Mouse (Mus musculus) intestine, embryonic 16.5 days (tissue): ENCODE measurements around the gene Morc3. TPM values are rescaled to one million over a fixed set of nuclear protein-coding genes. Genes with fewer than 3 reads are reported as not detected.

Experiments
- ATAC-seq: fragments of 200-750 bp; cut with Nextera tagmentation; 2 replicates; pipeline ENCODE4 v1.8.0; 2017; ENCODE audit warnings: moderate TSS enrichment, moderate library complexity
- H3K27ac ChIP-seq: fragments of 300-500 bp; sonication (generic); 2 replicates; pipeline ENCODE4 v1.5.1; 2014; ENCODE audit warnings: mild to moderate bottlenecking, low read length
- H3K27me3 ChIP-seq: fragments of 300-500 bp; sonication (generic); replicated peaks from 2 replicates; pipeline ENCODE4 v1.6.1; 2014; ENCODE audit warnings: low read length, control low read depth, mixed read lengths; ENCODE audit not compliant: control insufficient read depth, insufficient read depth
- H3K36me3 ChIP-seq: fragments of 300-500 bp; sonication (generic); 2 replicates; pipeline ENCODE4 v1.6.1; 2014; ENCODE audit warnings: low read length, control low read depth; ENCODE audit not compliant: control insufficient read depth, insufficient read depth
- H3K4me1 ChIP-seq: fragments of 300-500 bp; sonication (generic); 2 replicates; pipeline ENCODE4 v1.6.1; 2014; ENCODE audit warnings: low read length, control low read depth, mixed read lengths; ENCODE audit not compliant: control insufficient read depth, insufficient read depth
- H3K4me2 ChIP-seq: fragments of 300-500 bp; sonication (generic); 2 replicates; pipeline ENCODE4 v1.6.1; 2014; ENCODE audit warnings: low read depth, low read length, control low read depth
- H3K4me3 ChIP-seq: fragments of 300-500 bp; sonication (generic); 2 replicates; pipeline ENCODE4 v1.5.1; 2014; ENCODE audit warnings: mild to moderate bottlenecking, low read length
- H3K9ac ChIP-seq: fragments of 300-500 bp; sonication (generic); 2 replicates; pipeline ENCODE4 v1.6.1; 2014; ENCODE audit warnings: low read depth, low read length
- H3K9me3 ChIP-seq: fragments of 300-500 bp; sonication (generic); 2 replicates; pipeline ENCODE4 v1.6.1; 2016; ENCODE audit warnings: low read length, control low read depth; ENCODE audit not compliant: control insufficient read depth
- WGBS: fragments of 180-500 bp; shearing (Covaris S2); extraction: QIAGEN DNeasy Blood & Tissue Kit; methylation state at CpG from one replicate; pipeline ENCODE4 v1.1.7; 2014; 5-methylcytosine and 5-hydroxymethylcytosine counted together
- polyA plus RNA-seq: library from polyadenylated mRNA; unstranded; fragments of >200 nt; fragmentation: Nextera tagmentation; extraction: Ambion mirVana; gene quantifications from 2 replicates; pipeline ENCODE4 v1.2.1, GENCODE M21; 2015

Morc3 gene
- polyA plus RNA-seq, 1 experiment from 2014 or later = 33.3 TPM

DNA sequence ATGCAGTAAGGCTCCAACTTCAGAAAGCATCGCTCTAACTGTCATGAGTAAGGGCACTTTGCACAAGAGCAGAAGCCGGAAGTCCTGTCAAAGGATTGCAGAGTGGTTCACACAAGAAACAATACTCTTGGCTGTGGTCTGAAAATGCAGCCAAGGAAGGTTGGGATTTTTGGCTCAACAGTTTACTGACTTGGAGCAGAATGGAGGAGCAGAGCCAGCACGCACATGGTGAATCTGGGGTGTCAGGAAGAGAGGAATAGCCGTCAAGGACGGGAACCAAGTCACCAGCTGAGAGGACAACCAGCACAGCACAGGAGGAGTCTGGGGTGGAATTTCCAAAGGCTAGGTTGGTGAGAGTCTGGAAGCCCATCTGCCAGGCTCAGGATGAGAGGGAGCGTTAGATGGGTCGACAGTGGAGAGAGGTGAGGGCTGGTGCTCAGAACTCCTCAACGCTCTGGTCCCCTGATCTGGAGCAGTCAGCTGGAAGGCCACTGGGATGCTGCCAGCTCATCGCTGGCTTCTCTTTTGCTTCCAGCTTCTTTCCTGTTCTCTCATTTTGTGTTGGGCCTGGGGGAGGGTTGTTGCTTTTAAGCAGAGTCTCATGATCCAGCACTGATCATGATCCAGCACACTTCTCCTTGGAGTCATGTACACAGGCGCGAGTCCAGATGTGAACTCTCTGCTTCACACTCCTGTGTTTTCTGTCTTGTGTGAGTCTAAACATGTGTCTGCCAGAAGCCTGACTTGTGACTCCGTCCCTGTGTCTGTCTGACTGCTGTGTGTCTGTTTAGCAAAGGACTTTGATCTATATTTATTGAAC lies 34.7 kb upstream of the Morc3 start:
- Histone ChIP-seq H3K9me3 (no peaks in the 10 kb centered on the region; the same call in 1 of the 2 replicates), H3K4me2 (no peak overlapping the region), H3K9ac (no peak overlapping the region), H3K4me1 (peaks cover 22% of the 10 kb centered on the region), H3K36me3 (no peaks in the 10 kb centered on the region), H3K4me3 (no peak overlapping the region), H3K27me3 (no peaks in the 10 kb centered on the region), H3K27ac (peak overlapping the region; percentile 69)
- 72% methylated on average over 12 of the region's 12 CpGs for WGBS
- peak; percentile 66 for ATAC-seq

DNA sequence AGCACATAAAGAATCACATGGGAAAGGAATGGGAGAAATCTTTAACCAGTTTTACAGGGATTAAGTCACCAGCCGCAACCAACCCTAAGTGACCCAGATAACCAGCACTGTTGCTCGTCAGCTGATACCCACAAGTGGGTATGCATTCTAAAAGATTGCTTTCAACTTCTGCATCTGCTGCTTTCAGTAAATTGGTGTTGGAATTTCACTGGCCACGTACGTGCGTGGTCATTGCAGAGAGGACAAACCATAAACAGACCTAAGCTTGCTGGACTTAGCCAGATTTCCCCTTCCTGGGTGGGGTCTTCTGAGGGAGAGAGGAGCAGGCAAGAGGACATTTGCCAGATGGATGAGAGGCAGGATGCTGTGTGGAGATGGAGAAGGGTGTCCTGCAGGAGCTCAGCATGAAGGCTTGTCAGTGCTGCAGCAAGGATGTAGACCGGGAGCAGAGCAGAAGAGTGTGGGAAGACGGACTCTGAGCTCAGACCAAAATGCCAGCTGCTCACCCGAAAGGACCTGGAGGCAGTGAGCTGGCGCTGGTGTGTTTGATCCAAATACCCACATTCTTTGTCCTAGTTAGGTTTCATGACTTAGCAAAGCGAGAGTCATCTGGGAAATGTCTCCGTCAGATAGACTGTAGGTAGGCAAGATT lies 34.0 kb upstream of the Morc3 start:
- H3K27me3 ChIP-seq = no peaks in the 10 kb centered on the region
- peak; percentile 62 for ATAC-seq
- H3K4me3 ChIP-seq = no peak overlapping the region
- no peaks in the 10 kb centered on the region for H3K36me3 ChIP-seq
- no peaks in the 10 kb centered on the region; the same call in 1 of the 2 replicates for H3K9me3 ChIP-seq
- H3K4me1 ChIP-seq = peaks cover 22% of the 10 kb centered on the region
- peak overlapping the region; percentile 69 for H3K27ac ChIP-seq
- WGBS = 65% methylated on average over 11 of the region's 11 CpGs
- no peak overlapping the region for H3K4me2 ChIP-seq
- no peak overlapping the region; the same call in 1 of the 2 replicates for H3K9ac ChIP-seq

DNA sequence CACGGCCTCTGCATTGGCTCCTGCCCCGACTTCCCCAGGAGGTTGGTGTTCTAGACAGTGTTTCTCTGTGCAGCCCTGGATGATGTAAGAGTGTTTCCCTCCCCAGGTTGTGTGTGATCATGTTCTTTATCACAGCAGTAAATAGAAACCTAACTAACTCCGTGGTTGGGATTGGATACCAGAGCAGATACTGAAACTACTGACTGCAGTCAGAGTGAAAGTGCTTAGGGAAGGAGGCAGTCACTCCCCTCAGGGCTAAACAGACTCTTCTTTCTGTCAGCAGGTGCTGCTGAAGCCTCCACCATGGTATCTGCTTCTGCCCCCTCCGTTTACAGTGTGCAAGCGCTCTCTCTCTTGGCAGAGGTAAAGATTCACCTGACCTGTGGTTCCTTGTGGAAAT lies 33.3 kb upstream of the Morc3 start:
- no peak overlapping the region for H3K4me2 ChIP-seq
- WGBS = 62% methylated on average over 5 of the region's 5 CpGs
- no peaks in the 10 kb centered on the region for H3K36me3 ChIP-seq
- H3K4me1 ChIP-seq = peaks cover 22% of the 10 kb centered on the region
- no peak overlapping the region for H3K9ac ChIP-seq
- no peak overlapping the region for H3K4me3 ChIP-seq
- no peaks in the 10 kb centered on the region for H3K27me3 ChIP-seq
- H3K9me3 ChIP-seq = no peaks in the 10 kb centered on the region; the same call in 1 of the 2 replicates
- no peak overlapping the region for H3K27ac ChIP-seq
- peak; percentile 16; the same call in 1 of the 2 replicates for ATAC-seq

DNA sequence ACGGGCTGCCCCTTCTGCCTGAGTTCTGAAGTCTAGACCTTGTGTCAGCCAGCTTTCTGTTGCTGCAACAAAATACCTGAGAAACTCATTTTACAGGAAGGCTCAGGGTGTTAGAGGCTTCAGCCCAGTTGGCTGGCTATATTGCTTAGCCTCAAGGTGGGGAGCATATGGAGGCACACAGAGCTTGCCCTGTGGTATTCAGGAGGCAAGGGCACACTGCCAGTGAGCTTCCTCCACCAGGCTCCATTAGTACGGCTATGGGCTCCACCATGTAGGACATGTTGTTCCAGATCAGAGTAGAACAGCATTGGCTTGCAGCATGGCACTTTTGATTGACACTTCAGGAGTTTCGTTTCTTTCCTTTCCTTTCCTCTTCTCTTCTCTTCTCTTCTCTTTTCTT lies 32.9 kb upstream of the Morc3 start:
- ATAC-seq = no peak
- no peaks in the 10 kb centered on the region for H3K27me3 ChIP-seq
- H3K4me1 ChIP-seq = peaks cover 22% of the 10 kb centered on the region
- 87% methylated on average over 3 of the region's 3 CpGs for WGBS
- no peak overlapping the region for H3K4me2 ChIP-seq
- no peak overlapping the region for H3K27ac ChIP-seq
- H3K36me3 ChIP-seq = no peaks in the 10 kb centered on the region
- H3K9me3 ChIP-seq = no peaks in the 10 kb centered on the region; the same call in 1 of the 2 replicates
- H3K9ac ChIP-seq = no peak overlapping the region
- H3K4me3 ChIP-seq = no peak overlapping the region

DNA sequence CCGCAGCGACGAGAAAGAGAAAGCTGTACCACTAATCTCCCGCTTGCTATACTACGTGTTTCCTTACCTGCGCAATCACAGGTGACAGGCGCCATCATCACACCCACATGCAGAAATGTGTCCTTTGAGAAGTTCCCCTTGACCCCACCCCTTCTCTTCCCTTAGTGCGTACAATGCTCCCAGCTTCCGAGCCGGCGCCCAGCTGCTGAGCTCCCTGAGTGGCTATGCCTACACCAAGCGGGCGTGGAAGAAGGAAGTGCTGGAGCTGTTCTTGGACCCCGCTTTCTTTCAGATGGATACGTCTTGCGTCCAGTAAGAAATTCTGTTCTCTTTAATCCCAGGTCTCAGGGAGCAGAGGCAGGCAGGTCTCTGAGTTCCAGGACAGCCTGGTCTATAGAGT lies 32.0 kb upstream of the Morc3 start:
- ATAC-seq = no peak
- Histone ChIP-seq H3K9me3 (no peaks in the 10 kb centered on the region; the same call in 1 of the 2 replicates), H3K27ac (no peak overlapping the region), H3K4me2 (no peak overlapping the region), H3K27me3 (no peaks in the 10 kb centered on the region), H3K4me3 (no peak overlapping the region), H3K9ac (no peak overlapping the region), H3K4me1 (peaks cover 22% of the 10 kb centered on the region), H3K36me3 (no peaks in the 10 kb centered on the region)
- WGBS = 94% methylated on average over 16 of the region's 16 CpGs

DNA sequence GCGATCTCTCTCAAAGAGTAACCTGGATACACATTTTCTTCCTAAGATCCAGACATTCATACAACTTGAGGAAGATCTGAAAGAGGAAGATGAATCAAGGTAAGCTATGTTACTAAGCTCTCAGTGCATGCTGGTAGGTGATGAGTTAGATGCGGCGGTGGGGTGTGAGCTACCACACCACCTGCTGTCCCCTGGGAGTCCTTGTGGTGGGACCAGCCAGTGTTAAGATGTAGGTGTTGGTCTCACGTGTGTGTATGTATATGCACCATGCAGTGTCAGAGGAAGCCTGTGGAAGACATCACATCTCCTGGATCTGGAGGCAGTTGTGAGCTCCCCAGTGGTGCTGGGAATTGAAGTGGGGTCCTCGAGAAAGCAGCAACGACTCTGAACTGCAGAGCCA lies 24.8 kb upstream of the Morc3 start:
- WGBS = 91% methylated on average over 6 of the region's 6 CpGs
- H3K4me2 ChIP-seq = no peak overlapping the region
- peaks cover 6% of the 10 kb centered on the region; the same call in 1 of the 2 replicates for H3K9me3 ChIP-seq
- peaks cover 12% of the 10 kb centered on the region; the same call in 1 of the 2 replicates for H3K4me1 ChIP-seq
- no peak overlapping the region for H3K4me3 ChIP-seq
- peaks cover 7% of the 10 kb centered on the region for H3K36me3 ChIP-seq
- no peaks in the 10 kb centered on the region for H3K27me3 ChIP-seq
- ATAC-seq = no peak
- no peak overlapping the region for H3K27ac ChIP-seq
- H3K9ac ChIP-seq = no peak overlapping the region

DNA sequence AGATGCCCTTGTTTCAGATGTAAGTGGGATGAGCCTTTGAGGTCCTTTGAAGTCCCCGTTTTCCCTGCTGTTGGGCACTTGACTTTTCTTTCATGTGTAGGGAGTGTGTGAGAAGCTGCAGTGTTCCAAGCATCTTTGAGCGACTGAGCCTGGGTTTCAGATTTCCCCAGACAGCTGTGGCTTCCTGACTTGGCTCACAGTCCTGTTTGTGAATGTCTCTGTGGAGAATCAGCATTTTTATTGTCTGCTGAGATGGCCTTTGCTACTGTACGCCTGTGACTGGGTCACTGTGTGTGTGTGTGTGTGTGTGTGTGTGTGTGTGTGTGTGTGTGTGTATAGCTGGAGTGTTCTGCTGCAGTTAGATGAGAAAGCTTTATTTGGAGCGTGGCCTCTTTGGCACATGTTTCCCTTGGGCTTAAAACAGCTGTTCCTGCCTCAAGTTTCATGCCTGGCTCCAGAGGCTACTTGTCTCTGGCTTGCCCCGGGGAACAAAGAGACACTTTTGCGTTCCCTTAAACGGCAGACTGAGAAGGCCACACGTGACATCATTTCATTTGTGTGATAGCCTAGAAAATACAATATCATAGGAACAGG lies 23.9 kb upstream of the Morc3 start:
- no peaks in the 10 kb centered on the region for H3K27me3 ChIP-seq
- no peak overlapping the region for H3K4me3 ChIP-seq
- peaks cover 11% of the 10 kb centered on the region for H3K36me3 ChIP-seq
- peaks cover 12% of the 10 kb centered on the region; the same call in 1 of the 2 replicates for H3K4me1 ChIP-seq
- H3K4me2 ChIP-seq = no peak overlapping the region
- peak overlapping the region; percentile 66 for H3K27ac ChIP-seq
- WGBS = 32% methylated on average over 8 of the region's 8 CpGs
- H3K9ac ChIP-seq = no peak overlapping the region
- H3K9me3 ChIP-seq = peaks cover 6% of the 10 kb centered on the region; the same call in 1 of the 2 replicates
- ATAC-seq = peak; percentile 60

DNA sequence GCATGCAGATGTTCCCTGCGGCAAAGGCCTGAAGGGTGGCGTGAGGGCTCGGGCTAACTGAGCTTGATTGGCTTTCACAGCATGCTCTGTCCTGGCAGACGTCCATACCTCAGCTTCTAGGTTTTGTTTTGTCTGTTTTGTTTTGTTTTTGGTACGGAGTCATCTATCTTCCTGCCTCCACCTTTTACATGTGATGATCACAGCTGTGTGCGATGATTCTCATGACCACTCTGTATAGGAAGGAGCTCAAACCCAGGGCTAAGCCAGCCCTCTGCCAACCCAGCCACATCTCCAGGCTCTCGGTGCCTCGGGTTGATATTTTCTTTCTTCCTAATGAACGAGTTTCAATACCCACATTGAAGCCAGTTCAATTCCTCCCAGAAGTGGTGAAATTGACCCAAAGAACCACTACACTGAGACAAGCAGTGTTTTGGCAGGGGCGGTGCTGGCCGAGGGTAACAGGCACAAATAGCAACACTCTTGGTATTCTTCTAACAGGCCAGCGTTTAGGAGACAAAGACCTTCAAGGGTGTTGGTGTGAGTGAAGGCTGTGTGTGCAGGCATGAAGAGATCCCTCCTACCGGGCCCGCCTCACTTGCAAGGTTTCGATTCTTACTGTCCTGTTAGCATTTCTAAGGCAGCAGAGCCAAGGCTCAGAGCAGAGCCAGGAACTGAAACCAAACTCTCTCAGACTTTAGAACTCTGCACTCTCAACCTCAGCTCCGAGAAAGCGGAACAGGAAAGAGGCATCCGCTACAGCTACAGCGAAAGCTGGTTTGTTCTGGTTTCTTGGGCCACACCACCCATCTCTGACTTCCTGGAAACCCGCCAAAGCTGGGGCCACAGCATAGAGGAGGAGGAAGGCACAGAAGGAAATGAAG lies 15.8 kb upstream of the Morc3 start:
- Histone ChIP-seq H3K27me3 (no peaks in the 10 kb centered on the region), H3K9me3 (peaks cover 6% of the 10 kb centered on the region; the same call in 1 of the 2 replicates), H3K27ac (peak overlapping the region; percentile 64), H3K4me2 (peak overlapping the region; percentile 10; the same call in 1 of the 2 replicates), H3K4me3 (no peak overlapping the region), H3K36me3 (peaks cover 11% of the 10 kb centered on the region), H3K9ac (no peak overlapping the region), H3K4me1 (peaks cover 20% of the 10 kb centered on the region)
- WGBS = 50% methylated on average over 20 of the region's 20 CpGs
- peak; percentile 63 for ATAC-seq
